Mouse (Mus musculus) lung, embryonic 14.5 days (tissue): ENCODE data around the gene Slc18b1. TPM values are rescaled to one million over a fixed set of nuclear protein-coding genes. Genes with fewer than 3 reads are reported as not detected.
"Not testable (repeated sequence)": the region's sequence is repeated elsewhere in the genome, so short reads cannot be mapped to it uniquely, and the experiment has no call there.

Source experiments
- ATAC-seq: fragments of 200-750 bp; cut with Nextera tagmentation; 2 replicates; pipeline ENCODE4 v1.8.0; 2017; ENCODE audit warnings: mild to moderate bottlenecking, moderate TSS enrichment, moderate library complexity; ENCODE audit not compliant: insufficient read depth
- DNase-seq: peaks from one replicate; pipeline ENCODE4 v3.0.0-alpha.2; 2015
- H3K27ac ChIP-seq: fragments of 300-500 bp; sonication (generic); 2 replicates; pipeline ENCODE4 v1.5.1; 2014; ENCODE audit warnings: low read depth, mild to moderate bottlenecking, moderate library complexity
- H3K27me3 ChIP-seq: fragments of 300-500 bp; sonication (generic); 2 replicates; pipeline ENCODE4 v1.6.1; 2014; ENCODE audit warnings: low read length, control low read depth; ENCODE audit not compliant: insufficient read depth
- H3K36me3 ChIP-seq: fragments of 300-500 bp; sonication (generic); 2 replicates; pipeline ENCODE4 v1.6.1; 2014; ENCODE audit warnings: control low read depth; ENCODE audit not compliant: insufficient read depth
- H3K4me1 ChIP-seq: fragments of 300-500 bp; sonication (generic); 2 replicates; pipeline ENCODE4 v1.6.1; 2014; ENCODE audit warnings: antibody characterized with exemption, control low read depth; ENCODE audit not compliant: insufficient read depth
- H3K4me2 ChIP-seq: fragments of 300-500 bp; sonication (generic); 2 replicates; pipeline ENCODE4 v1.6.1; 2014; ENCODE audit warnings: mild to moderate bottlenecking
- H3K4me3 ChIP-seq: fragments of 300-500 bp; sonication (generic); 2 replicates; pipeline ENCODE4 v1.5.1; 2014; ENCODE audit warnings: low read depth, low read length
- H3K9ac ChIP-seq: fragments of 300-500 bp; sonication (generic); 2 replicates; pipeline ENCODE4 v1.6.1; 2014
- H3K9me3 ChIP-seq: fragments of 300-500 bp; sonication (generic); 2 replicates; pipeline ENCODE4 v1.6.1; 2016; ENCODE audit warnings: low read depth, low read length, control low read depth
- CTCF ChIP-seq: IDR thresholded peaks from 2 replicates; pipeline ENCODE4 v1.5.1; 2016; ENCODE audit warnings: antibody characterized with exemption, low read depth
- WGBS: fragments of 180-500 bp; shearing (Covaris S2); extraction: QIAGEN DNeasy Blood & Tissue Kit; methylation state at CpG from one replicate; pipeline ENCODE4 v1.1.7; 2014; 5-methylcytosine and 5-hydroxymethylcytosine counted together
- polyA plus RNA-seq: library from polyadenylated mRNA; unstranded; fragments of >200 nt; fragmentation: Nextera tagmentation; extraction: Ambion mirVana; gene quantifications from 2 replicates; pipeline ENCODE4 v1.2.1, GENCODE M21; 2014

Slc18b1 gene
- polyA plus RNA-seq, 1 experiment from 2014 or later = 21.7 TPM

DNA sequence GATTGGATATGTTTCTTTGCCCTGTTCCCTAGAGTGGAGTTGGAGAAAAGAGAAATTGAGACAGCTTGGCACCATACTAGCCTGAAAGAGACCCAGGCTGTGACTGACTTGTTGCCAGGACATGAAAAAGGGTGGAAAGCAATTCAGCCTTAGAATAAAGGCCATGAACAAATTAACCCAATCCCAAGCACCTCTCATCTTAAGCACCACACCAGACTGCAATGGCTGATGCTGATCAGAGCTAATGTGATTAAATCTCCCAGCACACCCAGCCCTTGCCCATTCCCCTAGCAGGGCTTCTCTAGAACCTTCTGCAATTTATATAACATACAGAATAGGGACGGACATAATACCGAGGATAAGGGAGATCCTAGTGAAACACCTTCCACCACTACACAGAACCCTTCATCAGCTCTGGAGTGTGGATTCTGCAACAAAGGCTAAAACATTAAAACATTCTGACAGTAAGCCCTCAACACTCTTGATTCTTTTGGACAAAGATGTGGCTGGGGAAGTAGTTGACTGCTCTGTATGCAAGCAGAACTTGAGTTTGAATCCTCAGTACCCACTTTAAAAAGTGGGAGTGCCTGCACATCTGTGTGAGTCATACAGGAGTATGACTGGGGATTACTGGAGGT, 13.8 kb upstream of the Slc18b1 start:
- peaks cover 39% of the 10 kb centered on the region for H3K36me3 ChIP-seq
- no peaks in the 10 kb centered on the region for H3K4me1 ChIP-seq
- no peak overlapping the region for H3K4me3 ChIP-seq
- DNase-seq (no peak), ATAC-seq (no peak)
- no peak overlapping the region for H3K4me2 ChIP-seq
- no peak for TF ChIP-seq CTCF
- WGBS = 38% methylated on average over 2 of the region's 2 CpGs
- H3K27ac ChIP-seq = no peak overlapping the region
- no peak overlapping the region for H3K9ac ChIP-seq
- no peaks in the 10 kb centered on the region for H3K27me3 ChIP-seq
- no peaks in the 10 kb centered on the region for H3K9me3 ChIP-seq

DNA sequence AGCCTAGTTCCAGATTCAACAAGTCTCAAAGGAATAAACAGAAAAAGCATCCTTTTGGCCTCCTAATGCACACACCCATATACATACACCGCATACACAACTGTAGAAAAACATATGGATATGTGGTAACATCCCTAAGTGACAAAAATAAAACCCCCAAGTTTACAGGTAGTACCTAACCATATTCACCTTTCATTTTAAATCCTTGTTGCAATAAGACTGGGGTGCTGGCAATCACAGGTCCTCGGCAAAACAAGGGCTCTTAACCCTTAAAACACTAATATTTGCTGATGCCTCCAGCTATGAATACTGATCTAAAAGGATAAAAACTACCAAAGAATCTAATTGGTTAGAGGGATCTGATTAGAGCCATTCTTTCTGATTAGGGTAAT, 13.3 kb upstream of the Slc18b1 start:
- TF ChIP-seq CTCF = no peak
- Histone ChIP-seq H3K4me3 (no peak overlapping the region), H3K27ac (no peak overlapping the region), H3K9ac (no peak overlapping the region), H3K4me2 (no peak overlapping the region), H3K9me3 (no peaks in the 10 kb centered on the region), H3K27me3 (no peaks in the 10 kb centered on the region), H3K36me3 (peaks cover 39% of the 10 kb centered on the region), H3K4me1 (0 out of 2 replicates have a peak, but pooled peaks cover 2% of the 10 kb centered on the region)
- no peak for ATAC-seq
- no peak for DNase-seq
- WGBS = 21% methylated on average over 2 of the region's 2 CpGs

DNA sequence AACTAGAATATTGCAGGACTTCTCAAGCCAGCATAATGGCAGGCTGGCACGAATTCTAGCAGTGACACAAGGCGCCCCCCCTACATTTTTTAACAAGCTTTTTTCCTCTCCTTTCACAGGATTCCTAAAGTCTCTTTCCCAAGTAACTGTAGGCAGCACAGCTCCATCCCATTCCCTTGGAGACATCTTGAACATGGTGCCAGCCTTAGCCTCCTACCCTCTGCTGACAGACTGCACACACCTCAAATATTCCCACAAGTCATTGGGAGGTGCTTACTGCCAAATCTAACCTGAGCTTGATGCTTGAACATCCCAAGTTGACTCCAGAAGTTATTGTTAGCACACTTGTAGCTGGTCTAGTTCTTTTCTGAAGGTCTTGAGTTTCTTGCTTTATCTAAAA, 12.7 kb upstream of the Slc18b1 start:
- WGBS = 52% methylated on average over 2 of the region's 2 CpGs

DNA sequence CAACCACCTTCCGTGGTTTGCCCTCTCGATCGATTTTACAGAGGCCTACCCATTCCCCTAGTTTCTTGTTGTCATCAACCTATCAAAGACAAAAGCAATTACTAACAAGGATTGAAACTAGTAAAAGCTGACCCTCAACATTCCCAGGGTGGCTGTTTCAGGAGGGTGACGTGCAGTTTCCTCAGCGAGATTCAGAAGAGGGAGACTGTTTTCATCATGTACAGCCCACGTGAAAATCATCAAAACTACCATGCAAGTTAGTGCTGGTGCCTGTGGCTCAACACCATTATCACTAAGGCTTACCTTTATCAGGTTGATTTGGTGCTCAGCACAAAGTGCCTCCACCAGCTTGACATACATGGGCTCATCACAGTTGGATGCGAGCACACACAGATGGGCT, 11.2 kb upstream of the Slc18b1 start:
- Histone ChIP-seq H3K9ac (peak overlapping the region; percentile 97), H3K4me2 (peak overlapping the region; percentile 91), H3K36me3 (peaks cover 39% of the 10 kb centered on the region), H3K4me3 (peak overlapping the region; percentile 81), H3K27ac (peak overlapping the region; percentile 18; the same call in 1 of the 2 replicates)
- H3K4me1 ChIP-seq, DNase-seq, ATAC-seq, H3K27me3 ChIP-seq, H3K9me3 ChIP-seq: not testable (repeated sequence)
- WGBS = 47% methylated on average over 7 of the region's 7 CpGs

More for the DNA sequence above, 12.7 kb upstream of the Slc18b1 start:
- Histone ChIP-seq H3K9me3 (no peaks in the 10 kb centered on the region), H3K4me1 (0 out of 2 replicates have a peak, but pooled peaks cover 4% of the 10 kb centered on the region), H3K9ac (no peak overlapping the region), H3K4me3 (no peak overlapping the region), H3K36me3 (peaks cover 39% of the 10 kb centered on the region), H3K27ac (no peak overlapping the region), H3K4me2 (peak overlapping the region; percentile 23; the same call in 1 of the 2 replicates), H3K27me3 (no peaks in the 10 kb centered on the region)
- no peak for TF ChIP-seq CTCF
- ATAC-seq (no peak), DNase-seq (no peak)

DNA sequence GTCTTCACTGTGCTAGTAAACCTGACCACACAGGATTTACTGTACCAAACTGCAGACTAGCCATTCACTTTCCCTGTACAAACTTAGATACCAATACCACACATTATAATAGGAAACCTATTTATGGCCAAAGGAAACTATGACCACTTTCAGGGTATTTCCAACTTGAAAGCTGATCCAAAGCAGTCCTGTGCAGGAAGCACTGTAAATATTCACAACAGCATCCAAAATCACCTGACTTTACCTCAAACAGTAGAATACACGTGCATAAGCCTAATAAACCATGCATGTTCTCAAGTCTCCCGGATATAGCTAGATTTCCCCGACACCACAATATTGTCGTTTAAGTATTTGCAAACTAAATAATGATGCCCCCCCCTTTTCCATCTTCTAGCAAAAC, 10.7 kb upstream of the Slc18b1 start:
- H3K4me3 ChIP-seq = peak overlapping the region; percentile 81
- no peaks in the 10 kb centered on the region for H3K9me3 ChIP-seq
- no peak for DNase-seq
- 0 out of 2 replicates have a peak, but pooled peaks cover 4% of the 10 kb centered on the region for H3K4me1 ChIP-seq
- no peaks in the 10 kb centered on the region for H3K27me3 ChIP-seq
- H3K27ac ChIP-seq = peak overlapping the region; percentile 76; the same call in 1 of the 2 replicates
- no peak for ATAC-seq
- 2% methylated on average over 4 of the region's 4 CpGs for WGBS
- H3K4me2 ChIP-seq = peak overlapping the region; percentile 91
- no peak for TF ChIP-seq CTCF
- H3K36me3 ChIP-seq = peaks cover 39% of the 10 kb centered on the region
- peak overlapping the region; percentile 97 for H3K9ac ChIP-seq

DNA sequence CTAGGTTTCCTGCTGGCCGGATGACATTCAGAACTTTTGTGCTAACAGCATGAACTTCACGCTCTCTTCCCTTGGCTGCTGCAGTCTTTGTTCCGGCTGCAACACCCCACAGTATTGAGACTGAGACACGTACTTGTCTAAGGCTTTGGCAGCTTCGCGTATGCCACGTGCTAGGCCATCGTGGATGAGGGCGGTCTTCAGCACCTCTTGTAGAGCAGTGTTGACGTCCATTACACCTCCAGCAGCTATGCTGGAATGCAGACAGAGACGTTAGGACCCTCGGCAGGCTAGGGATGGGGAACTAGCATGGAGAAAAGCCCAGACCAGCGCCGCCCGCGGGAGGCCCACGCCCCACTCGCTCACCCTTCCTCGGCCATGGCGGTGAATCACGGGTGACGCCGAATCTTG, 10.2 kb upstream of the Slc18b1 start:
- Histone ChIP-seq H3K9ac (peak overlapping the region; percentile 97), H3K36me3 (peaks cover 39% of the 10 kb centered on the region), H3K27ac (peak overlapping the region; percentile 76), H3K4me3 (peak overlapping the region; percentile 81), H3K4me2 (peak overlapping the region; percentile 91)
- peak; percentile 36 for ATAC-seq
- not testable (repeated sequence) for DNase-seq, H3K4me1 ChIP-seq, H3K9me3 ChIP-seq, H3K27me3 ChIP-seq
- under 1% methylated on average over 23 of the region's 23 CpGs for WGBS

DNA sequence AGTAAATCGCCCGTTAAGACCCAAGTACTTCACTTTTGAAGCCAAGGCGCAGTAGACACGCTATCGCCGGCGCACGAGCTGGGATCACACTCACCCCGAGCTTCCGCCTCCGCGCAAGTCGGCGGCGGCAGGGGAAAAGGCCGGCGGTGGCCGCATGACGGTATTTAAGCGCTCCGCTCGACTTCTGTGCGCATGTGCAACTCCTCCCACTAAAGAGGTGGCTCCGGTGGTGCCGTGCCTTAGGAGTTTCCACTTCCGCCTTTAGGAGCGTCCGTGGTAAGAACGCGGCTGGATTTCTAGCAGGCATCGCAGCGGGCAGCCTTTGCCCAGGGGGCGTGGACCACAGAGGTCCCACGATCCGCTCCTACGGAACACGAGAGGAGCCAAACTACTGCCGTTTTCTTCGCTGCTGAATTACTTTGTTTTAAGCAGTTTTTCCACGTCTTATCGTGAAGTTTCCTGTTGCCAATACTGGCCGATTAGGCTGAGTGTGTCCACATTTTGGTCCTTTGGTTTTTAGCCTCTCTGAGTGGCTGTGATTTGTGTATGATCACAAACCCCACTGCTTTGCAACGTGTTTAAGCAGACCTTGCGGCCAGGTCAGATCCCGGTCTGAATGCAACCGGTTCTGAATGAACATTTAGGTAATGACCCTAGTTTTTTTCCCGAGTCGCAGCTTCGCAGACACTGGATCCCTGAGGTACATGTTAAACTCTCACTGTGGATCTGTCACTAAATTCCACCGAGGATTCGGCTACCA, 9.5 kb upstream of the Slc18b1 start, which contains the start of gene Rps12:
Gene Rps12 (minus strand): TSS at position 214 of the 760 bp plus-strand sequence.
- TF ChIP-seq CTCF = no peak
- peak within 1 kb of the TSS; percentile 81 for H3K4me3 ChIP-seq
- H3K9me3 ChIP-seq = no peaks in the 10 kb centered on the region
- under 1% methylated on average over 51 of the region's 51 CpGs for WGBS
- H3K27ac ChIP-seq = peak within 1 kb of the TSS; percentile 95
- peak within 1 kb of the TSS; percentile 91 for H3K4me2 ChIP-seq
- peaks cover 39% of the 10 kb centered on the region for H3K36me3 ChIP-seq
- peak; percentile 97 for ATAC-seq
- 0 out of 2 replicates have a peak, but pooled peaks cover 4% of the 10 kb centered on the region for H3K4me1 ChIP-seq
- H3K9ac ChIP-seq = peak within 1 kb of the TSS; percentile 97
- peak; percentile 100 for DNase-seq
- H3K27me3 ChIP-seq = no peaks in the 10 kb centered on the region
